Comparison of ENCODE assay signal across 11 mouse cellular contexts in the genomic region with DNA sequence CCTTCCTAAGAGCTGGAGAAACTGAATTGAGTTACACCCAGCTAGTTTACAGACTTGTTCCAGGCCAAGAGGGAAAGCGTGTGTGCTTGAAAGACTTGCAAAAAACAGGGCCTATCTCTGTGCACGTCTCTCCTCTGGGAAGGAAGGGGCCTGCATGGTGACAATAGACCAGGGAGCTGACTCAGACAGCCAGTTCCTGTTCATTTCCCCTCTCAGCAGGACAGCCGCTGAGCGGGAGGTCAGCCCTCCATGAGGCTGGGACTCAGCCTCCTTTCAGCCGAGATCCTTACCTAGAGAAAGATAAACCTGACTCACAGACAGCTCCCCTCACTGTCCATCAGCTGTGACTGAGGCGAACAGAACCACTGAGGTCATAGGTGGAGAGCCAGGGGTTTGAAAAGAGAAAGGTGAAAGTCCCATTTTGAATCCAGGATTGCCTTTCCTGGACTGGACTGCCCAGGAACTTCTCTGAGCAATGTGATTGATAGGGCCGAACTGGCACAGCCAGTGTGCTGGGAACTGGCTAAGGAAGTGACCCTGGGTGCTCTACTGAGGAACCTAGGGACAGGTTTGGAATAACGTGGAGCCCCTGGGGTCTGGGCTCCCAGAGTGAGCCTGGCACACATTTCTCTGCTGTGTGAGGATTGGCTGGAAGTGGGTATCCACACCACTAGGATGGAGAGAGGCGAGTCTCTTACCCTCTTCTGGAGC. TPM values are rescaled to one million over a fixed set of nuclear protein-coding genes. Genes with fewer than 3 reads are reported as not detected.
A peak's percentile ranks its signal among the peaks of the same experiment; 100 is the strongest.
DNase-seq lines count a peak whose midpoint lies in the region; ATAC-seq and TF ChIP-seq lines count a peak whose summit lies in the region.
"Had no signal": no experiment of that assay in that cellular context is flagged by ENCODE, and none has a peak within 500 bp of the region (broad histone marks: within the 10 kb centered on the region; RNA-seq: fewer than 3 reads in every experiment).

No protein-coding gene starts in this region.

- no peaks in the 10 kb centered on the region for H3K4me1 ChIP-seq in liver, embryonic 11.5 days (replicated peaks; ENCODE audit: control insufficient read depth, insufficient read depth, low read length)
- peaks cover 4% of the 10 kb centered on the region for H3K4me1 ChIP-seq in heart, adult 2 months (ENCODE audit: control insufficient read depth, insufficient read depth, low read length)
- H3K4me1 ChIP-seq in kidney, postnatal 0 days (replicated peaks; ENCODE audit: insufficient read depth, low read length): no peaks in the 10 kb centered on the region
- H3K4me1 ChIP-seq in olfactory bulb, adult 2 months (ENCODE audit: control insufficient read depth, insufficient read depth, low read length): peaks cover 29% of the 10 kb centered on the region

- 0 out of 2 replicates have a peak overlapping the region, but pooled peaks have one; percentile 19 for H3K27ac ChIP-seq in liver, embryonic 11.5 days (ENCODE audit: low read depth, low read length)
- peak overlapping the region; percentile 77 for H3K27ac ChIP-seq in heart, adult 2 months
- H3K27ac ChIP-seq in kidney, postnatal 0 days: no peak overlapping the region; the same call in 1 of the 2 replicates
- H3K27ac ChIP-seq in olfactory bulb, adult 2 months (ENCODE audit: insufficient read depth, low read depth, low read length): peak overlapping the region; percentile 46

- no peak overlapping the region for H3K4me2 ChIP-seq in liver, embryonic 11.5 days
- 0 out of 2 replicates have a peak overlapping the region, but pooled peaks have one; percentile 16 for H3K4me2 ChIP-seq in kidney, postnatal 0 days (ENCODE audit: low read length)

- ATAC-seq in liver, embryonic 11.5 days (replicated peaks; ENCODE audit: low FRiP score): no peak
- ATAC-seq in kidney, postnatal 0 days (replicated peaks; ENCODE audit: low FRiP score, low read depth): no peak

- intact Hi-C loops in heart, adult 2 months (cut with DNase I): no loop called here

- peaks cover 25% of the 10 kb centered on the region for H3K27me3 ChIP-seq in liver, embryonic 11.5 days (replicated peaks; ENCODE audit: control insufficient read depth, insufficient read depth, low read length)
- no peaks in the 10 kb centered on the region for H3K27me3 ChIP-seq in heart, adult 2 months (ENCODE audit: control insufficient read depth, insufficient read depth, low read length)
- no peaks in the 10 kb centered on the region for H3K27me3 ChIP-seq in kidney, postnatal 0 days (ENCODE audit: insufficient read depth, low read length)
- H3K27me3 ChIP-seq: CH12.LX had no signal

- H3K79me2 ChIP-seq in heart, adult 2 months (replicated peaks; ENCODE audit: control insufficient read depth, insufficient read depth, low read length): no peaks in the 10 kb centered on the region

- 33% methylated on average over 9 of the region's 9 CpGs for WGBS in liver, embryonic 11.5 days
- 38% methylated on average over 9 of the region's 9 CpGs for WGBS in heart, adult 2 months
- 54% methylated on average over 9 of the region's 9 CpGs for WGBS in kidney, postnatal 0 days
- 49% methylated on average over 9 of the region's 9 CpGs for WGBS in olfactory bulb, adult 2 months

- peak; percentile 70 for TF ChIP-seq POLR2A in heart, adult 2 months (IDR thresholded peaks at IDR 0.05; ENCODE audit: insufficient read depth, low read depth, low read length)
- TF ChIP-seq POLR2A in olfactory bulb, adult 2 months (IDR thresholded peaks at IDR 0.05; ENCODE audit: insufficient read depth, low read depth, low read length): no peak

- no peaks in the 10 kb centered on the region for H3K9me3 ChIP-seq in liver, embryonic 11.5 days (ENCODE audit: control insufficient read depth, low read length)
- no peaks in the 10 kb centered on the region for H3K9me3 ChIP-seq in kidney, postnatal 0 days (replicated peaks; ENCODE audit: low read length)

- H3K36me3 ChIP-seq in liver, embryonic 11.5 days (ENCODE audit: control insufficient read depth, insufficient read depth, low read length): no peaks in the 10 kb centered on the region
- no peaks in the 10 kb centered on the region for H3K36me3 ChIP-seq in heart, adult 2 months (ENCODE audit: control insufficient read depth, insufficient read depth, low read length)
- H3K36me3 ChIP-seq in kidney, postnatal 0 days (ENCODE audit: insufficient read depth, low read length): no peaks in the 10 kb centered on the region

- H3K4me3 ChIP-seq in liver, embryonic 11.5 days (ENCODE audit: low read depth, low read length): no peak overlapping the region
- peak overlapping the region; percentile 41 for H3K4me3 ChIP-seq in heart, adult 2 months
- no peak overlapping the region for H3K4me3 ChIP-seq in kidney, postnatal 0 days (replicated peaks; ENCODE audit: low read depth, low read length)
- no peak overlapping the region for H3K4me3 ChIP-seq in olfactory bulb, adult 2 months (ENCODE audit: insufficient read depth, low read depth, low read length)
- H3K4me3 ChIP-seq: myocyte had no signal

- no peak for DNase-seq in liver, embryonic 11.5 days (ENCODE audit: low spot score)
- DNase-seq in liver: no peak
- peak; percentile 45 to 52 for DNase-seq in heart, adult 2 months
- DNase-seq in kidney, postnatal 0 days (ENCODE audit: low spot score): peak; percentile 21
- no peak for DNase-seq in ovary, postnatal 36 days (ENCODE audit: low spot score)
- no peak for DNase-seq in layer of hippocampus, adult 9-10 months (ENCODE audit: low spot score)
- no peak for DNase-seq in spleen, postnatal 36 days (ENCODE audit: low spot score in 2 of 2)
- DNase-seq: retina, postnatal 1 day had no signal

- no peak for TF ChIP-seq EP300 in heart, adult 2 months (IDR thresholded peaks at IDR 0.05; ENCODE audit: insufficient read depth, low read depth, low read length)

- no peak for TF ChIP-seq CTCF in heart, adult 2 months (IDR thresholded peaks at IDR 0.05)
- no peak for TF ChIP-seq CTCF in kidney, postnatal 0 days (IDR thresholded peaks at IDR 0.05; ENCODE audit: low read depth)
- no peak for TF ChIP-seq CTCF in olfactory bulb, adult 2 months (IDR thresholded peaks at IDR 0.05; ENCODE audit: insufficient read depth, low read depth, low read length)

- no peak overlapping the region for H3K9ac ChIP-seq in liver, embryonic 11.5 days (ENCODE audit: low read depth, low read length)
- peak overlapping the region; percentile 5; the same call in 1 of the 2 replicates for H3K9ac ChIP-seq in heart, adult 2 months (ENCODE audit: low read depth, low read length)
- no peak overlapping the region for H3K9ac ChIP-seq in kidney, postnatal 0 days (ENCODE audit: low read depth, low read length)

RNA-seq across cellular contexts. Expression of gene Rtl5, which starts 53.7 kb away (rescaled TPM):
- polyA plus RNA-seq in liver, embryonic 11.5 days (2014; fragmentation: Nextera tagmentation; extraction: Ambion mirVana): 0.34 and 0.47 TPM in 2 replicates
- total RNA-seq in heart, adult 2 months (2021): 1 to 10 TPM; 1.7 to 2.3 TPM
- polyA plus RNA-seq in heart, adult 2 months (2012; rRNA removed): 2.1 and 4.6 TPM in 2 replicates
- polyA plus RNA-seq in kidney, postnatal 0 days (2015; fragmentation: Nextera tagmentation; extraction: Ambion mirVana): 2.1 and 2.2 TPM in 2 replicates
- polyA plus RNA-seq in olfactory bulb, adult 2 months (2012; ENCODE audit: insufficient read depth, insufficient read length, low replicate concordance, missing spikeins): not detected in 2 replicates

Comparison
In these comparisons a context has a peak if more than half of its experiments do, and no peak if none do; other contexts are left out.
1. DNase-seq: peak in heart, adult 2 months (2 of 2) and kidney, postnatal 0 days (single experiment); none in liver, embryonic 11.5 days (single experiment), liver (single experiment), ovary, postnatal 36 days (single experiment), layer of hippocampus, adult 9-10 months (single experiment) and spleen, postnatal 36 days (0 of 2).